Mouse (Mus musculus) erythroblast, adult 5-6 weeks (primary cell): ENCODE results near the gene Olfr303. TPM values are rescaled to one million over a fixed set of nuclear protein-coding genes. Genes with fewer than 3 reads are reported as not detected.
"Not testable (repeated sequence)": the region's sequence is repeated elsewhere in the genome, so short reads cannot be mapped to it uniquely, and the experiment has no call there.

Experiments
- ATAC-seq: replicated peaks from 2 replicates; pipeline ENCODE4 v1.8.0; 2016; ENCODE audit warnings: moderate number of reproducible peaks, mild to moderate bottlenecking, moderate TSS enrichment, inconsistent platforms; ENCODE audit not compliant: poor library complexity, low FRiP score, severe bottlenecking
- total RNA-seq, 2 experiments: library from RNA; stranded (forward) in 1 of 2; stranded (reverse) in 1 of 2; fragments of 150-400 nt in 1 of 2; fragments of 200-764, 138-1000 nt in 1 of 2; gene quantifications; 2 replicates each; pipeline versions ENCODE4 v1.2.3 to v1.2.4; 2015 to 2017; ENCODE audit warnings: low replicate concordance in 2 of 2

Olfr303 gene
- total RNA-seq (2015; ENCODE audit: low replicate concordance) = not detected in 2 replicates
- total RNA-seq (2017; ENCODE audit: low replicate concordance) = not detected in 2 replicates

GRCm38 (mm10) chr7:86397689-86398088 lies at the start of gene Olfr303:
TSS of gene Olfr303 (minus strand) at chr7:86397789.
- ATAC-seq = no peak

- ATAC-seq = no peak
These were observed 6.0 kb upstream of the Olfr303 start, which contains the start of gene Olfr301 for GRCm38 (mm10) chr7:86403546-86403945. TSS of gene Olfr301 (plus strand) at chr7:86403846.

- no peak for ATAC-seq
These were observed 11.0 kb downstream of the Olfr303 start, which contains the start of gene Olfr304 for GRCm38 (mm10) chr7:86386558-86386957. TSS of gene Olfr304 (minus strand) at chr7:86386658.

- no peak for ATAC-seq
These were observed 11.8 kb downstream of the Olfr303 start for GRCm38 (mm10) chr7:86385769-86386168.

GRCm38 (mm10) chr7:86366828-86367227 lies 30.8 kb downstream of the Olfr303 start, which contains the start of gene Olfr305:
TSS of gene Olfr305 (minus strand) at chr7:86366928.
- no peak for ATAC-seq

- not testable (repeated sequence) for ATAC-seq
These were observed 51.3 kb downstream of the Olfr303 start for GRCm38 (mm10) chr7:86346296-86346695.

GRCm38 (mm10) chr7:86344253-86344652 lies 53.3 kb downstream of the Olfr303 start:
- no peak for ATAC-seq

- ATAC-seq = no peak
These were observed 54.6 kb downstream of the Olfr303 start for GRCm38 (mm10) chr7:86342881-86343565.

Other genes with a start within 250 kb of the Olfr303 start
- gene Vmn2r75, start 226.0 kb downstream of the Olfr303 start, total RNA-seq (2015; ENCODE audit: low replicate concordance) = not detected in 2 replicates
- not detected in 2 replicates for gene Vmn2r75, start 226.0 kb downstream of the Olfr303 start, total RNA-seq (2017; ENCODE audit: low replicate concordance)
- gene Vmn2r76, start 151.5 kb downstream of the Olfr303 start, total RNA-seq (2015; ENCODE audit: low replicate concordance) = not detected in 2 replicates
- under 0.01 TPM in 1 of 2 replicates, not detected in the other for gene Vmn2r76, start 151.5 kb downstream of the Olfr303 start, total RNA-seq (2017; ENCODE audit: low replicate concordance)
- not detected in 2 replicates for gene Olfr310, start 120.6 kb downstream of the Olfr303 start, total RNA-seq (2015; ENCODE audit: low replicate concordance)
- gene Olfr310, start 120.6 kb downstream of the Olfr303 start, total RNA-seq (2017; ENCODE audit: low replicate concordance) = not detected in 2 replicates
- gene Olfr309, start 84.1 kb downstream of the Olfr303 start, total RNA-seq (2015; ENCODE audit: low replicate concordance) = not detected in 2 replicates
- gene Olfr309, start 84.1 kb downstream of the Olfr303 start, total RNA-seq (2017; ENCODE audit: low replicate concordance) = not detected in 2 replicates
- not detected in 2 replicates for gene Olfr308, start 72.2 kb downstream of the Olfr303 start, total RNA-seq (2015; ENCODE audit: low replicate concordance)
- not detected in 2 replicates for gene Olfr308, start 72.2 kb downstream of the Olfr303 start, total RNA-seq (2017; ENCODE audit: low replicate concordance)
- gene Olfr307, start 60.2 kb downstream of the Olfr303 start, total RNA-seq (2015; ENCODE audit: low replicate concordance) = not detected in 2 replicates
- 0.42 TPM in 1 of 2 replicates, not detected in the other for gene Olfr307, start 60.2 kb downstream of the Olfr303 start, total RNA-seq (2017; ENCODE audit: low replicate concordance)
- not detected in 2 replicates for gene Olfr305, start 30.9 kb downstream of the Olfr303 start, total RNA-seq (2015; ENCODE audit: low replicate concordance)
- not detected in 2 replicates for gene Olfr305, start 30.9 kb downstream of the Olfr303 start, total RNA-seq (2017; ENCODE audit: low replicate concordance)
- gene Olfr304, start 11.1 kb downstream of the Olfr303 start, total RNA-seq (2015; ENCODE audit: low replicate concordance) = not detected in 2 replicates
- not detected in 2 replicates for gene Olfr304, start 11.1 kb downstream of the Olfr303 start, total RNA-seq (2017; ENCODE audit: low replicate concordance)
- not detected in 2 replicates for gene Olfr301, start 6.1 kb upstream of the Olfr303 start, total RNA-seq (2015; ENCODE audit: low replicate concordance)
- gene Olfr301, start 6.1 kb upstream of the Olfr303 start, total RNA-seq (2017; ENCODE audit: low replicate concordance) = not detected in 2 replicates
- not detected in 2 replicates for gene Olfr299, start 62.1 kb upstream of the Olfr303 start, total RNA-seq (2015; ENCODE audit: low replicate concordance)
- 0.09 TPM in 1 of 2 replicates, not detected in the other for gene Olfr299, start 62.1 kb upstream of the Olfr303 start, total RNA-seq (2017; ENCODE audit: low replicate concordance)
- gene Olfr298, start 94.7 kb upstream of the Olfr303 start, total RNA-seq (2015; ENCODE audit: low replicate concordance) = not detected in 2 replicates
- 0.56 TPM in 1 of 2 replicates, not detected in the other for gene Olfr298, start 94.7 kb upstream of the Olfr303 start, total RNA-seq (2017; ENCODE audit: low replicate concordance)
- not detected in 2 replicates for gene Olfr297, start 122.2 kb upstream of the Olfr303 start, total RNA-seq (2015; ENCODE audit: low replicate concordance)
- gene Olfr297, start 122.2 kb upstream of the Olfr303 start, total RNA-seq (2017; ENCODE audit: low replicate concordance) = not detected in 2 replicates
- not detected in 2 replicates for gene Olfr295, start 186.1 kb upstream of the Olfr303 start, total RNA-seq (2015; ENCODE audit: low replicate concordance)
- not detected in 2 replicates for gene Olfr295, start 186.1 kb upstream of the Olfr303 start, total RNA-seq (2017; ENCODE audit: low replicate concordance)
- not detected in 2 replicates for gene Olfr294, start 218.9 kb upstream of the Olfr303 start, total RNA-seq (2015; ENCODE audit: low replicate concordance)
- gene Olfr294, start 218.9 kb upstream of the Olfr303 start, total RNA-seq (2017; ENCODE audit: low replicate concordance) = not detected in 2 replicates